In genomic region chr5:136568026-136568765, GRCm38 (mm10) we compare ENCODE assay signal across 8 mouse cellular contexts. TPM values are rescaled to one million over a fixed set of nuclear protein-coding genes. Genes with fewer than 3 reads are reported as not detected.
DNase-seq lines count a peak whose midpoint lies in the region; ATAC-seq and TF ChIP-seq lines count a peak whose summit lies in the region.

No protein-coding gene starts in this region.

- no peak overlapping the region for H3K27ac ChIP-seq in left cerebral cortex, adult 2 months
- peak overlapping the region; percentile 94 for H3K27ac ChIP-seq in lung, embryonic 16.5 days (ENCODE audit: low read length)

- H3K9ac ChIP-seq in lung, embryonic 16.5 days (ENCODE audit: low read length) = peak overlapping the region; percentile 97

- TF ChIP-seq CTCF in left cerebral cortex, adult 2 months (IDR thresholded peaks at IDR 0.05) = no peak
- no peak for TF ChIP-seq CTCF in brain, embryonic 14.5 days (IDR thresholded peaks at IDR 0.05; ENCODE audit: borderline replicate concordance, extremely low read depth, insufficient read depth, insufficient read length)

- WGBS in lung, embryonic 16.5 days = under 1% methylated on average over 36 of the region's 36 CpGs

- TF ChIP-seq POLR2A in brain, embryonic 14.5 days (IDR thresholded peaks at IDR 0.05; ENCODE audit: borderline replicate concordance, extremely low read depth, insufficient read depth, insufficient read length, poor library complexity, severe bottlenecking) = no peak

- ATAC-seq in lung, embryonic 16.5 days (ENCODE audit: low read depth) = peak; percentile 1; the same call in 1 of the 2 replicates

- H3K4me2 ChIP-seq in lung, embryonic 16.5 days (ENCODE audit: low read depth, low read length) = peak overlapping the region; percentile 99

- peak overlapping the region; percentile 91 for H3K4me3 ChIP-seq in left cerebral cortex, adult 2 months
- H3K4me3 ChIP-seq in lung, embryonic 16.5 days (ENCODE audit: low read length) = peak overlapping the region; percentile 98

- peaks cover 17% of the 10 kb centered on the region for H3K27me3 ChIP-seq in lung, embryonic 16.5 days (ENCODE audit: control insufficient read depth, insufficient read depth, low read depth, low read length)

- intact Hi-C loops in left cerebral cortex, adult 2 months (cut with DNase I) = loop anchor here (5.0 kb wide), 3 partner anchors 81 to 286 kb away; no protein-coding TSS in a partner anchor
- intact Hi-C loops in left cerebral cortex, postnatal 4 days (cut with DNase I) = loop anchor here (5.0 kb wide), 1 partner anchor 286 kb away; no protein-coding TSS in a partner anchor

- peaks cover 10% of the 10 kb centered on the region for H3K4me1 ChIP-seq in lung, embryonic 16.5 days (replicated peaks; ENCODE audit: control insufficient read depth, insufficient read depth, low read length)

- H3K36me3 ChIP-seq in lung, embryonic 16.5 days (ENCODE audit: control insufficient read depth, insufficient read depth, low read length) = no peaks in the 10 kb centered on the region

- H3K9me3 ChIP-seq in lung, embryonic 16.5 days (ENCODE audit: control insufficient read depth, low read length) = no peaks in the 10 kb centered on the region

- no peak for DNase-seq in left cerebral cortex, adult 2 months (ENCODE audit: extremely low spot score in 1 of 2, low spot score in 2 of 2)
- no peak for DNase-seq in left cerebral cortex, postnatal 4 days
- DNase-seq in brain, embryonic 14.5 days (ENCODE audit: low read depth) = peak; percentile 50
- DNase-seq in gastrocnemius, adult 18-20 months (ENCODE audit: low spot score) = peak; percentile 32
- peak; percentile 63 for DNase-seq in kidney, adult 18-20 months
- peak; percentile 24 for DNase-seq in retina, postnatal 1 day
- DNase-seq in urinary bladder, postnatal 25 days (ENCODE audit: low spot score) = peak; percentile 36

RNA-seq across cellular contexts. Expression of gene Cux1, which starts 0.9 kb away (rescaled TPM):
- 100 to 1,000 TPM; 107 to 117 TPM for total RNA-seq in left cerebral cortex, adult 2 months (2021)
- 100 to 1,000 TPM; 163 to 173 TPM for total RNA-seq in left cerebral cortex, postnatal 4 days (2021)
- 73.3 and 92.0 TPM in 2 replicates for polyA plus RNA-seq in brain, embryonic 14.5 days (2012; rRNA removed)
- 10 to 100 TPM; 82.7 to 88.7 TPM for total RNA-seq in gastrocnemius, adult 18-20 months (2021)
- 113 and 117 TPM in 2 replicates for polyA plus RNA-seq in lung, embryonic 16.5 days (2015; fragmentation: Nextera tagmentation; extraction: Ambion mirVana)

Comparison
In these comparisons a context has a peak if more than half of its experiments do, and no peak if none do; other contexts are left out.
1. DNase-seq: peak in brain, embryonic 14.5 days (single experiment), gastrocnemius, adult 18-20 months (single experiment), kidney, adult 18-20 months (single experiment), retina, postnatal 1 day (single experiment) and urinary bladder, postnatal 25 days (single experiment); none in left cerebral cortex, adult 2 months (0 of 2) and left cerebral cortex, postnatal 4 days (single experiment).